ENCODE assay signal across 18 mouse cellular contexts in genomic region chr13:97418081-97418480, GRCm38 (mm10).
DNase-seq lines count a peak whose midpoint lies in the region; ATAC-seq and TF ChIP-seq lines count a peak whose summit lies in the region.
"Had no signal": no experiment of that assay in that cellular context is flagged by ENCODE, and none has a peak within 500 bp of the region (broad histone marks: within the 10 kb centered on the region; RNA-seq: fewer than 3 reads in every experiment).

No protein-coding gene starts in this region.

- 83% methylated on average over 6 of the region's 6 CpGs for WGBS in hindbrain, embryonic 14.5 days

- TF ChIP-seq CTCF in layer of hippocampus, adult 2 months (conservative IDR thresholded peaks at IDR 0.05): no peak

- ATAC-seq in hindbrain, embryonic 14.5 days (ENCODE audit: low FRiP score): no peak
- ATAC-seq: forebrain, embryonic 13.5 days; forebrain, embryonic 15.5 days had no signal

- peak; percentile 23 for DNase-seq in heart, adult 11 months
- no peak for DNase-seq in heart, adult 9 months (ENCODE audit: low spot score in 2 of 2)
- DNase-seq in layer of hippocampus, adult 2 months (ENCODE audit: low spot score in 2 of 2): no peak
- no peak for DNase-seq in layer of hippocampus, adult 9-11 months
- peak; percentile 72 for DNase-seq in brain, adult 2 months (ENCODE audit: low read depth, low spot score)
- no peak for DNase-seq in hindbrain, embryonic 14.5 days (ENCODE audit: low spot score)
- DNase-seq: adrenal gland, adult 2 months; adrenal gland, postnatal 10 days; adrenal gland, postnatal 25 days; cerebellum, adult 11-12 months; cerebellum, adult 2 months; cerebellum, adult 9-10 months; cerebellum, postnatal 10 days; cerebellum, postnatal 25 days had no signal

- H3K9ac ChIP-seq in hindbrain, embryonic 14.5 days: no peak overlapping the region
- H3K9ac ChIP-seq: embryonic facial prominence, embryonic 12.5 days; forebrain, embryonic 13.5 days; forebrain, embryonic 15.5 days had no signal

- H3K4me1 ChIP-seq in hindbrain, embryonic 14.5 days (replicated peaks; ENCODE audit: control insufficient read depth, insufficient read depth, low read length): no peaks in the 10 kb centered on the region
- H3K4me1 ChIP-seq: embryonic facial prominence, embryonic 10.5 days had no signal

- H3K27me3 ChIP-seq in hindbrain, embryonic 14.5 days (ENCODE audit: control insufficient read depth, insufficient read depth, low read length): no peaks in the 10 kb centered on the region
- H3K27me3 ChIP-seq: embryonic facial prominence, embryonic 12.5 days; forebrain, embryonic 13.5 days; forebrain, embryonic 15.5 days had no signal

- peak overlapping the region; percentile 25; the same call in 1 of the 2 replicates for H3K27ac ChIP-seq in layer of hippocampus, adult 2 months
- no peak overlapping the region for H3K27ac ChIP-seq in hindbrain, embryonic 14.5 days
- H3K27ac ChIP-seq: embryonic facial prominence, embryonic 10.5 days; embryonic facial prominence, embryonic 12.5 days; forebrain, embryonic 13.5 days; forebrain, embryonic 15.5 days had no signal

- H3K9me3 ChIP-seq in hindbrain, embryonic 14.5 days (ENCODE audit: control insufficient read depth, low read length): no peaks in the 10 kb centered on the region
- H3K9me3 ChIP-seq: embryonic facial prominence, embryonic 10.5 days; embryonic facial prominence, embryonic 12.5 days; forebrain, embryonic 13.5 days; forebrain, embryonic 15.5 days had no signal

- no peak overlapping the region for H3K4me3 ChIP-seq in layer of hippocampus, adult 2 months
- H3K4me3 ChIP-seq in hindbrain, embryonic 14.5 days (replicated peaks; ENCODE audit: low read length): no peak overlapping the region
- H3K4me3 ChIP-seq: embryonic facial prominence, embryonic 10.5 days; embryonic facial prominence, embryonic 12.5 days; forebrain, embryonic 13.5 days; forebrain, embryonic 15.5 days had no signal

- H3K4me2 ChIP-seq in hindbrain, embryonic 14.5 days (replicated peaks): no peak overlapping the region
- H3K4me2 ChIP-seq: embryonic facial prominence, embryonic 12.5 days; forebrain, embryonic 13.5 days; forebrain, embryonic 15.5 days had no signal

- no peaks in the 10 kb centered on the region for H3K36me3 ChIP-seq in hindbrain, embryonic 14.5 days (replicated peaks; ENCODE audit: control insufficient read depth, insufficient read depth)
- H3K36me3 ChIP-seq: embryonic facial prominence, embryonic 10.5 days; embryonic facial prominence, embryonic 12.5 days; forebrain, embryonic 15.5 days had no signal

Comparison
In these comparisons a context has a peak if more than half of its experiments do, and no peak if none do; other contexts are left out.
1. DNase-seq: peak in heart, adult 11 months (single experiment) and brain, adult 2 months (single experiment); none in heart, adult 9 months (0 of 2), layer of hippocampus, adult 2 months (0 of 2), layer of hippocampus, adult 9-11 months (single experiment) and hindbrain, embryonic 14.5 days (single experiment).